Mouse (Mus musculus): ENCODE data around the gene Rnf38.

Rnf38 gene

GRCm38 (mm10) chr4:44224141-44224540, 9.4 kb downstream of the Rnf38 start:
- no peak for DNase-seq (ENCODE audit: low spot score)

GRCm38 (mm10) chr4:44223444-44223843, 10.1 kb downstream of the Rnf38 start:
- DNase-seq (ENCODE audit: low spot score): no peak

- no peak for DNase-seq (ENCODE audit: low spot score)
These were observed 16.7 kb downstream of the Rnf38 start for GRCm38 (mm10) chr4:44216797-44217442.

GRCm38 (mm10) chr4:44199968-44200367, 33.6 kb downstream of the Rnf38 start:
- no peak for DNase-seq (ENCODE audit: low spot score)

GRCm38 (mm10) chr4:44187431-44187830, 46.2 kb downstream of the Rnf38 start:
- no peak for DNase-seq (ENCODE audit: low spot score)

GRCm38 (mm10) chr4:44183862-44184261, 49.7 kb downstream of the Rnf38 start:
- no peak for DNase-seq (ENCODE audit: low spot score)

GRCm38 (mm10) chr4:44179748-44180147, 53.8 kb downstream of the Rnf38 start:
- no peak for DNase-seq (ENCODE audit: low spot score)

GRCm38 (mm10) chr4:44173177-44173576, 60.4 kb downstream of the Rnf38 start:
- DNase-seq (ENCODE audit: low spot score): peak; percentile 19

GRCm38 (mm10) chr4:44172676-44173075, 60.9 kb downstream of the Rnf38 start:
- no peak for DNase-seq (ENCODE audit: low spot score)

- DNase-seq (ENCODE audit: low spot score): no peak
These were observed 63.7 kb downstream of the Rnf38 start for GRCm38 (mm10) chr4:44169884-44170283.

- DNase-seq (ENCODE audit: low spot score): no peak
These were observed 64.8 kb downstream of the Rnf38 start for GRCm38 (mm10) chr4:44168816-44169215.

GRCm38 (mm10) chr4:44168231-44168647, 65.3 kb downstream of the Rnf38 start:
- peak; percentile 94 for DNase-seq (ENCODE audit: low spot score)

- DNase-seq (ENCODE audit: low spot score): peak; percentile 72
These were observed 66.0 kb downstream of the Rnf38 start for GRCm38 (mm10) chr4:44167397-44168121.

GRCm38 (mm10) chr4:44166702-44167396, 66.7 kb downstream of the Rnf38 start:
- no peak for DNase-seq (ENCODE audit: low spot score)

- no peak for DNase-seq (ENCODE audit: low spot score)
These were observed 69.0 kb downstream of the Rnf38 start for GRCm38 (mm10) chr4:44164621-44165020.

GRCm38 (mm10) chr4:44163034-44163433, 70.6 kb downstream of the Rnf38 start:
- DNase-seq (ENCODE audit: low spot score): no peak

GRCm38 (mm10) chr4:44160990-44161689, 72.4 kb downstream of the Rnf38 start:
- no peak for DNase-seq (ENCODE audit: low spot score)

GRCm38 (mm10) chr4:44159839-44160238, 73.8 kb downstream of the Rnf38 start:
- no peak for DNase-seq (ENCODE audit: low spot score)

- no peak for DNase-seq (ENCODE audit: low spot score)
These were observed 77.1 kb downstream of the Rnf38 start for GRCm38 (mm10) chr4:44156481-44156880.

GRCm38 (mm10) chr4:44154884-44155283, 78.7 kb downstream of the Rnf38 start:
- DNase-seq (ENCODE audit: low spot score): no peak

GRCm38 (mm10) chr4:44152904-44153303, 80.7 kb downstream of the Rnf38 start:
- DNase-seq (ENCODE audit: low spot score): no peak

GRCm38 (mm10) chr4:44126805-44127204, 106.8 kb downstream of the Rnf38 start:
- DNase-seq (ENCODE audit: low spot score): no peak
